Mouse (Mus musculus) spleen, postnatal 10 days (tissue): ENCODE data around the gene Spcs3.

ENCODE experiments used
- DNase-seq, 2 experiments: peaks; one replicate each; pipeline ENCODE4 v3.0.0; 2021 to 2022; ENCODE audit warnings: low spot score in 2 of 2

The Spcs3 gene

GRCm38 (mm10) chr8:54508814-54509213, 21.0 kb downstream of the Spcs3 start:
- no peak for DNase-seq

GRCm38 (mm10) chr8:54508096-54508456, 21.7 kb downstream of the Spcs3 start:
- no peak for DNase-seq

GRCm38 (mm10) chr8:54507428-54508095, 22.2 kb downstream of the Spcs3 start:
- DNase-seq, result peak; percentile 55 to 77

- no peak for DNase-seq
These were observed 24.7 kb downstream of the Spcs3 start for GRCm38 (mm10) chr8:54505060-54505459.

- DNase-seq, result no peak
These were observed 26.7 kb downstream of the Spcs3 start for GRCm38 (mm10) chr8:54503104-54503503.

- no peak for DNase-seq
These were observed 35.9 kb downstream of the Spcs3 start for GRCm38 (mm10) chr8:54493915-54494314.

GRCm38 (mm10) chr8:54493110-54493509, 36.7 kb downstream of the Spcs3 start:
- peak in 1 of 2 experiments; percentile 56 for DNase-seq

- DNase-seq, result no peak
These were observed 37.9 kb downstream of the Spcs3 start for GRCm38 (mm10) chr8:54491934-54492333.

- peak in 1 of 2 experiments; percentile 35 for DNase-seq
These were observed 38.6 kb downstream of the Spcs3 start for GRCm38 (mm10) chr8:54491057-54491690.

- no peak for DNase-seq
These were observed 41.4 kb downstream of the Spcs3 start for GRCm38 (mm10) chr8:54488437-54488836.

- no peak for DNase-seq
These were observed 43.1 kb downstream of the Spcs3 start for GRCm38 (mm10) chr8:54486555-54487273.
